Mouse (Mus musculus): ENCODE results near the gene Gm40193.

GRCm38 (mm10) chr11:70512709-70513342 is 19.9 kb downstream of the Gm40193 start:
- TF ChIP-seq GATA1 (IDR thresholded peaks at IDR 0.05; ENCODE audit: borderline replicate concordance, low read length): no peak
- TF ChIP-seq FLI1 (IDR thresholded peaks at IDR 0.05; ENCODE audit: low read length): no peak
